Mouse (Mus musculus): ENCODE results near the gene Igsf3. TPM values are rescaled to one million over a fixed set of nuclear protein-coding genes. Genes with fewer than 3 reads are reported as not detected.

Igsf3 gene
- polyA plus RNA-seq, 1 experiment from 2014 or later = 22.7 TPM

GRCm38 (mm10) chr3:101436469-101436868 lies 59.6 kb downstream of the Igsf3 start:
- no peak overlapping the region for H3K4me2 ChIP-seq (ENCODE audit: low read depth)
- DNase-seq (ENCODE audit: low spot score) = no peak
- no peak overlapping the region for H3K4me3 ChIP-seq (ENCODE audit: low read depth, low read length)
- no peaks in the 10 kb centered on the region for H3K9me3 ChIP-seq (ENCODE audit: control insufficient read depth, low read length)
- peaks cover 8% of the 10 kb centered on the region for H3K36me3 ChIP-seq (ENCODE audit: control insufficient read depth, insufficient read depth, low read length)
- no peak overlapping the region for H3K9ac ChIP-seq (ENCODE audit: low read length)
- H3K27me3 ChIP-seq (ENCODE audit: control insufficient read depth, insufficient read depth, low read length) = no peaks in the 10 kb centered on the region
- no peak overlapping the region for H3K27ac ChIP-seq (ENCODE audit: low read depth, low read length)
- H3K4me1 ChIP-seq (ENCODE audit: control insufficient read depth, insufficient read depth, low read length) = no peaks in the 10 kb centered on the region
- ATAC-seq (ENCODE audit: insufficient read depth, low FRiP score, low TSS enrichment) = no peak
- 69% methylated on average over 4 of the region's 4 CpGs for WGBS

- no peak overlapping the region for H3K27ac ChIP-seq (ENCODE audit: low read depth, low read length)
- DNase-seq (ENCODE audit: low spot score) (no peak), ATAC-seq (ENCODE audit: insufficient read depth, low FRiP score, low TSS enrichment) (no peak)
- H3K36me3 ChIP-seq (ENCODE audit: control insufficient read depth, insufficient read depth, low read length) = peaks cover 8% of the 10 kb centered on the region
- no peak overlapping the region for H3K4me3 ChIP-seq (ENCODE audit: low read depth, low read length)
- WGBS = 69% methylated on average over 12 of the region's 12 CpGs
- H3K9me3 ChIP-seq (ENCODE audit: control insufficient read depth, low read length) = no peaks in the 10 kb centered on the region
- H3K4me2 ChIP-seq (ENCODE audit: low read depth) = no peak overlapping the region
- no peak overlapping the region for H3K9ac ChIP-seq (ENCODE audit: low read length)
- H3K27me3 ChIP-seq (ENCODE audit: control insufficient read depth, insufficient read depth, low read length) = no peaks in the 10 kb centered on the region
- H3K4me1 ChIP-seq (ENCODE audit: control insufficient read depth, insufficient read depth, low read length) = no peaks in the 10 kb centered on the region
These were observed 60.2 kb downstream of the Igsf3 start for GRCm38 (mm10) chr3:101437021-101437563.

- Histone ChIP-seq H3K27ac (ENCODE audit: low read depth, low read length) (no peak overlapping the region), H3K27me3 (ENCODE audit: control insufficient read depth, insufficient read depth, low read length) (no peaks in the 10 kb centered on the region), H3K36me3 (ENCODE audit: control insufficient read depth, insufficient read depth, low read length) (peaks cover 6% of the 10 kb centered on the region), H3K9ac (ENCODE audit: low read length) (no peak overlapping the region), H3K4me3 (ENCODE audit: low read depth, low read length) (no peak overlapping the region), H3K9me3 (ENCODE audit: control insufficient read depth, low read length) (no peaks in the 10 kb centered on the region), H3K4me1 (ENCODE audit: control insufficient read depth, insufficient read depth, low read length) (no peaks in the 10 kb centered on the region), H3K4me2 (ENCODE audit: low read depth) (no peak overlapping the region)
- WGBS = 84% methylated on average over 11 of the region's 11 CpGs
- ATAC-seq (ENCODE audit: insufficient read depth, low FRiP score, low TSS enrichment) (no peak), DNase-seq (ENCODE audit: low spot score) (no peak)
These were observed 66.5 kb downstream of the Igsf3 start for GRCm38 (mm10) chr3:101443265-101443881.

- no peak overlapping the region for H3K4me3 ChIP-seq (ENCODE audit: low read depth, low read length)
These were observed 67.6 kb downstream of the Igsf3 start for GRCm38 (mm10) chr3:101444437-101444836.

GRCm38 (mm10) chr3:101447239-101447638 lies 70.4 kb downstream of the Igsf3 start:
- no peak for DNase-seq (ENCODE audit: low spot score)
- no peaks in the 10 kb centered on the region for H3K4me1 ChIP-seq (ENCODE audit: control insufficient read depth, insufficient read depth, low read length)
- no peak for ATAC-seq (ENCODE audit: insufficient read depth, low FRiP score, low TSS enrichment)
- H3K4me3 ChIP-seq (ENCODE audit: low read depth, low read length) = no peak overlapping the region
- no peaks in the 10 kb centered on the region for H3K9me3 ChIP-seq (ENCODE audit: control insufficient read depth, low read length)
- H3K9ac ChIP-seq (ENCODE audit: low read length) = no peak overlapping the region
- WGBS = 83% methylated on average over 4 of the region's 4 CpGs
- H3K36me3 ChIP-seq (ENCODE audit: control insufficient read depth, insufficient read depth, low read length) = no peaks in the 10 kb centered on the region; the same call in 1 of the 2 replicates
- H3K27me3 ChIP-seq (ENCODE audit: control insufficient read depth, insufficient read depth, low read length) = no peaks in the 10 kb centered on the region
- no peak overlapping the region for H3K4me2 ChIP-seq (ENCODE audit: low read depth)
- no peak overlapping the region for H3K27ac ChIP-seq (ENCODE audit: low read depth, low read length)

More at GRCm38 (mm10) chr3:101444437-101444836, 67.6 kb downstream of the Igsf3 start:
- 85% methylated on average over 8 of the region's 8 CpGs for WGBS
- no peak overlapping the region for H3K27ac ChIP-seq (ENCODE audit: low read depth, low read length)
- H3K36me3 ChIP-seq (ENCODE audit: control insufficient read depth, insufficient read depth, low read length) = peaks cover 6% of the 10 kb centered on the region
- ATAC-seq (ENCODE audit: insufficient read depth, low FRiP score, low TSS enrichment) (no peak), DNase-seq (ENCODE audit: low spot score) (no peak)
- no peak overlapping the region for H3K4me2 ChIP-seq (ENCODE audit: low read depth)
- no peaks in the 10 kb centered on the region for H3K27me3 ChIP-seq (ENCODE audit: control insufficient read depth, insufficient read depth, low read length)
- no peaks in the 10 kb centered on the region for H3K4me1 ChIP-seq (ENCODE audit: control insufficient read depth, insufficient read depth, low read length)
- H3K9me3 ChIP-seq (ENCODE audit: control insufficient read depth, low read length) = no peaks in the 10 kb centered on the region
- H3K9ac ChIP-seq (ENCODE audit: low read length) = no peak overlapping the region

- no peaks in the 10 kb centered on the region for H3K27me3 ChIP-seq (ENCODE audit: control insufficient read depth, insufficient read depth, low read length)
- DNase-seq (ENCODE audit: low spot score) (no peak), ATAC-seq (ENCODE audit: insufficient read depth, low FRiP score, low TSS enrichment) (no peak)
- H3K4me3 ChIP-seq (ENCODE audit: low read depth, low read length) = no peak overlapping the region
- H3K36me3 ChIP-seq (ENCODE audit: control insufficient read depth, insufficient read depth, low read length) = no peaks in the 10 kb centered on the region; the same call in 1 of the 2 replicates
- 76% methylated on average over 3 of the region's 3 CpGs for WGBS
- H3K4me2 ChIP-seq (ENCODE audit: low read depth) = no peak overlapping the region
- H3K9ac ChIP-seq (ENCODE audit: low read length) = no peak overlapping the region
- no peaks in the 10 kb centered on the region for H3K9me3 ChIP-seq (ENCODE audit: control insufficient read depth, low read length)
- H3K27ac ChIP-seq (ENCODE audit: low read depth, low read length) = no peak overlapping the region
- H3K4me1 ChIP-seq (ENCODE audit: control insufficient read depth, insufficient read depth, low read length) = no peaks in the 10 kb centered on the region
These were observed 71.9 kb downstream of the Igsf3 start for GRCm38 (mm10) chr3:101448765-101449164.

GRCm38 (mm10) chr3:101450811-101451428 lies 74.0 kb downstream of the Igsf3 start:
- ATAC-seq (ENCODE audit: insufficient read depth, low FRiP score, low TSS enrichment) (no peak), DNase-seq (ENCODE audit: low spot score) (no peak)
- H3K4me2 ChIP-seq (ENCODE audit: low read depth) = no peak overlapping the region
- no peak overlapping the region for H3K4me3 ChIP-seq (ENCODE audit: low read depth, low read length)
- no peak overlapping the region for H3K9ac ChIP-seq (ENCODE audit: low read length)
- no peak overlapping the region for H3K27ac ChIP-seq (ENCODE audit: low read depth, low read length)
- H3K27me3 ChIP-seq (ENCODE audit: control insufficient read depth, insufficient read depth, low read length) = no peaks in the 10 kb centered on the region
- WGBS = 93% methylated on average over 31 of the region's 31 CpGs
- no peaks in the 10 kb centered on the region for H3K9me3 ChIP-seq (ENCODE audit: control insufficient read depth, low read length)
- H3K36me3 ChIP-seq (ENCODE audit: control insufficient read depth, insufficient read depth, low read length) = peaks cover 3% of the 10 kb centered on the region; the same call in 1 of the 2 replicates
- no peaks in the 10 kb centered on the region for H3K4me1 ChIP-seq (ENCODE audit: control insufficient read depth, insufficient read depth, low read length)

GRCm38 (mm10) chr3:101460618-101461017 lies 83.7 kb downstream of the Igsf3 start:
- Histone ChIP-seq H3K27me3 (ENCODE audit: control insufficient read depth, insufficient read depth, low read length) (no peaks in the 10 kb centered on the region), H3K4me1 (ENCODE audit: control insufficient read depth, insufficient read depth, low read length) (peaks cover 5% of the 10 kb centered on the region; the same call in 1 of the 2 replicates), H3K4me3 (ENCODE audit: low read depth, low read length) (no peak overlapping the region), H3K27ac (ENCODE audit: low read depth, low read length) (no peak overlapping the region), H3K9me3 (ENCODE audit: control insufficient read depth, low read length) (no peaks in the 10 kb centered on the region), H3K36me3 (ENCODE audit: control insufficient read depth, insufficient read depth, low read length) (peaks cover 10% of the 10 kb centered on the region), H3K4me2 (ENCODE audit: low read depth) (no peak overlapping the region), H3K9ac (ENCODE audit: low read length) (no peak overlapping the region)
- WGBS = 72% methylated on average over 7 of the region's 7 CpGs
- ATAC-seq (ENCODE audit: insufficient read depth, low FRiP score, low TSS enrichment) = no peak
- no peak for DNase-seq (ENCODE audit: low spot score)

GRCm38 (mm10) chr3:101461046-101461445 lies 84.2 kb downstream of the Igsf3 start:
- Histone ChIP-seq H3K36me3 (ENCODE audit: control insufficient read depth, insufficient read depth, low read length) (peaks cover 10% of the 10 kb centered on the region), H3K9ac (ENCODE audit: low read length) (no peak overlapping the region; the same call in 1 of the 2 replicates), H3K27me3 (ENCODE audit: control insufficient read depth, insufficient read depth, low read length) (no peaks in the 10 kb centered on the region), H3K27ac (ENCODE audit: low read depth, low read length) (no peak overlapping the region), H3K4me1 (ENCODE audit: control insufficient read depth, insufficient read depth, low read length) (peaks cover 5% of the 10 kb centered on the region; the same call in 1 of the 2 replicates), H3K4me3 (ENCODE audit: low read depth, low read length) (no peak overlapping the region), H3K4me2 (ENCODE audit: low read depth) (no peak overlapping the region), H3K9me3 (ENCODE audit: control insufficient read depth, low read length) (no peaks in the 10 kb centered on the region)
- WGBS = 88% methylated on average over 7 of the region's 7 CpGs
- no peak for DNase-seq (ENCODE audit: low spot score)
- no peak for ATAC-seq (ENCODE audit: insufficient read depth, low FRiP score, low TSS enrichment)

Measured in neural tube, embryonic 11.5 days (tissue).